Mouse (Mus musculus) stomach, postnatal 0 days (tissue): ENCODE data around the gene Dusp18.

Source experiments
- CTCF ChIP-seq: IDR thresholded peaks from 2 replicates; pipeline ENCODE4 v1.5.1; 2016; ENCODE audit warnings: antibody characterized with exemption, low read depth, mild to moderate bottlenecking, moderate library complexity
- EP300 ChIP-seq: optimal IDR thresholded peaks from 2 replicates; pipeline ENCODE3; 2016; ENCODE audit warnings: antibody characterized with exemption

DNA sequence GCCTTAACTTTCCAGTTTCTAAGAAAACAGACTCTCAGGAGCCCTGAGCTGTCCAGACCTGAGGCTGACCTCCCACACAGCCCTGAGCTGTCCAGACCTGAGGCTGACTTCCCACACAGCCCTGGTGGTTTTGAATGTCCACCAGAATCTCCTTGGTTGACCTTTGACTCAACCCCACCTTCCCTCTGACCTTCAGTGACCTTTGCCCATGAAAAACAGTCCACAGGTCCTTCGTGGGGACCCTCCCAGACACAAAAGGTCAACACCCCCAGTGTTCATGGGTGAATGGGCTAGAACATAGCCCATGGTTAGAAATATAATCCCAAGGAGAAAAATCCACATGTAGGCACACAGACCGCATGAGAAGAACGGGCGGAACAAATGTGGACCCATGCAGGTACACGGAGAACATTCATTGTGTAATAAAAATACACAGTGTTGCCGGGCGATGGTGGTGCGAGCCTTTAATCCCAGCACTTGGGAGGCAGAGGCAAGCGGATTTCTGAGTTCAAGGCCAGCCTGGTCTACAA is 38.8 kb downstream of the Dusp18 start:
- TF ChIP-seq CTCF (no peak), EP300 (no peak)
